Mouse (Mus musculus) neural tube, embryonic 15.5 days (tissue): ENCODE measurements around the gene Cfap65. TPM values are rescaled to one million over a fixed set of nuclear protein-coding genes. Genes with fewer than 3 reads are reported as not detected.

Experiments used
- microRNA counts: library from miRNA; unstranded; fragments of <30 nt; microRNA quantifications from one replicate; lab custom pipeline; 2016
- microRNA-seq: library from miRNA; unstranded; fragments of <30 nt; microRNA quantifications from one replicate; pipeline ENCODE4, GENCODE M21; 2017
- polyA plus RNA-seq: library from polyadenylated mRNA; unstranded; fragments of >200 nt; fragmentation: Nextera tagmentation; extraction: Ambion mirVana; gene quantifications from 2 replicates; pipeline ENCODE4 v1.2.1, GENCODE M21; 2015

The Cfap65 gene
- polyA plus RNA-seq, 1 experiment from 2014 or later, result 0.41 TPM

MicroRNA genes within 50 kb of the gene (microRNA counts, 519-probe panel; counts per million panel counts)
- 2,470 counts per million, percentile 56 among the panel's probes with 10 or more counts for microRNA mmu-miR-375 (lab: Ali Mortazavi, UCI)

Small RNA genes lying within 50 kb of the gene (microRNA-seq; reads per million reads assigned to microRNA genes)
- gene Mir375, result 142 reads per million, percentile 58 among the genes with 10 or more reads in this experiment

Other genes with a start within 250 kb of the Cfap65 start
- 2.9 and 3.2 TPM in 2 replicates for gene Cyp27a1, start 222.0 kb downstream of the Cfap65 start, polyA plus RNA-seq
- gene Prkag3, start 186.4 kb downstream of the Cfap65 start, polyA plus RNA-seq, result 0.17 and 0.40 TPM in 2 replicates
- gene Wnt6, start 163.7 kb downstream of the Cfap65 start, polyA plus RNA-seq, result 5.7 and 6.4 TPM in 2 replicates
- gene Wnt10a, start 144.1 kb downstream of the Cfap65 start, polyA plus RNA-seq, result 0.09 and 0.20 TPM in 2 replicates
- gene Cdk5r2, start 80.7 kb downstream of the Cfap65 start, polyA plus RNA-seq, result 10.0 and 11.6 TPM in 2 replicates
- 0.73 TPM in 1 of 2 replicates, not detected in the other for gene Fev, start 50.2 kb downstream of the Cfap65 start, polyA plus RNA-seq
- gene Cryba2, start 42.5 kb downstream of the Cfap65 start, polyA plus RNA-seq, result 0.41 and 1.5 TPM in 2 replicates
- 0.84 and 3.0 TPM in 2 replicates for gene Ihh, start 16.1 kb upstream of the Cfap65 start, polyA plus RNA-seq
- gene Nhej1, start 189.6 kb upstream of the Cfap65 start, polyA plus RNA-seq, result 6.0 and 7.1 TPM in 2 replicates
- gene Slc23a3, start 198.3 kb upstream of the Cfap65 start, polyA plus RNA-seq, result not detected in 2 replicates
- gene Cnppd1, start 207.1 kb upstream of the Cfap65 start, polyA plus RNA-seq, result 46.3 and 48.9 TPM in 2 replicates
- 133 and 140 TPM in 2 replicates for gene Retreg2, start 207.2 kb upstream of the Cfap65 start, polyA plus RNA-seq
- gene Zfand2b, start 233.0 kb upstream of the Cfap65 start, polyA plus RNA-seq, result 37.3 and 40.0 TPM in 2 replicates
- gene Abcb6, start 244.8 kb upstream of the Cfap65 start, polyA plus RNA-seq, result 54.0 and 54.9 TPM in 2 replicates